Mouse (Mus musculus) gastrocnemius, adult 2 months (tissue): ENCODE measurements at regions not wholly inside any gene's neighbourhood (a gene's known extent, or its start where the extent isn't known, plus 50 kb on each side); places are given as distances from the start of the nearest gene placed in this dataset.

Experiments
- DNase-seq: peaks from one replicate; pipeline ENCODE4 v3.0.0; 2022
- H3K27ac ChIP-seq: fragments of 200-600 bp; 2 replicates; pipeline ENCODE4 v1.8.1; 2022; ENCODE audit warnings: mild to moderate bottlenecking
- H3K4me3 ChIP-seq: fragments of 200-600 bp; 2 replicates; pipeline ENCODE4 v1.8.1; 2022; ENCODE audit warnings: mild to moderate bottlenecking, moderate library complexity
- CTCF ChIP-seq: fragments of 200-600 bp; IDR thresholded peaks from 2 replicates; pipeline ENCODE4 v1.8.1; 2022; ENCODE audit warnings: antibody characterized with exemption, mild to moderate bottlenecking, moderate library complexity
- intact Hi-C: fragments of 180-260 bp; cut with DNase I; formaldehyde crosslinking; loops from one replicate; pipeline ENCODE4 v1.15.1; 2025

DNA sequence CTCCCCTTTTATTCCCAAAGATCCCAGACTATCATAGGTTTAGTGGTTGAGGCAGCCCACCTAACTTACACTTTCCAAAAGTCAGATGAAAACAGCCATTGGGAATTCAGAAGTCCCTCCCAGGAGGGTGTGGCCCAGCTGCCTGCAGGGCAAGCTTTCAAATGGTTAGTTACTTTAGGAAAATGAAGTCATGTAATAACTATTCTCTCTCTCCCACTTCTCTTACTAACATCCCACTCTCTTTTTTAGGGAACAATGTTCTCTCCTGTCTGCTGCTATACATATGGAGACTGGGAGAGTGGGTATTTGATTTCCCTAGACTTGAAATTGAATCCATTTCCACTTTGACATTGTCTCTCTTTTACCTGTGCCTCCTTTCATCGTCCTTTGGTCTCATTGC, 55.0 kb downstream of the Zfp648 start:
- Histone ChIP-seq H3K4me3 (no peak overlapping the region), H3K27ac (no peak overlapping the region)
- TF ChIP-seq CTCF: no peak
- intact Hi-C loops: no loop called here
- no peak for DNase-seq

DNA sequence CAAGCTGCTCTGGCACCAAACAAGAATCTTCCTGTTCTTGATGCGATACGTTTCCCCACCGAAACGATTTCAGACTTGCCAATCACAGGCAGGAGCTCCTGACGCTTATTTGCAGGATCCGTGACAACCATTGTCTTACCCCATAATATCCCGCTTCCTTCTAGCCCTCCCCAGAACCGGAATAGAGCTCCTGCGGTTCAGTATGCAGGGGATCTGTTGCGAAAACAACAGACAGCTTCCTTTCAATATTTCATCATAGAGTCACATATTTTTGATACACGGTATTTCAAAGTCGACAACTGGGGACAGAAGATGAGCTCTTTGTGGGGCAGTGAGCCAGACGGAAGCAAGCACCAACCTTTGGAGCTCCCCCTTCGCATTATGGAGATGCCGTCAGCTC, 55.8 kb downstream of the Zfp648 start:
- intact Hi-C loops: no loop called here
- Histone ChIP-seq H3K27ac (no peak overlapping the region), H3K4me3 (no peak overlapping the region)
- DNase-seq: no peak
- TF ChIP-seq CTCF: no peak

DNA sequence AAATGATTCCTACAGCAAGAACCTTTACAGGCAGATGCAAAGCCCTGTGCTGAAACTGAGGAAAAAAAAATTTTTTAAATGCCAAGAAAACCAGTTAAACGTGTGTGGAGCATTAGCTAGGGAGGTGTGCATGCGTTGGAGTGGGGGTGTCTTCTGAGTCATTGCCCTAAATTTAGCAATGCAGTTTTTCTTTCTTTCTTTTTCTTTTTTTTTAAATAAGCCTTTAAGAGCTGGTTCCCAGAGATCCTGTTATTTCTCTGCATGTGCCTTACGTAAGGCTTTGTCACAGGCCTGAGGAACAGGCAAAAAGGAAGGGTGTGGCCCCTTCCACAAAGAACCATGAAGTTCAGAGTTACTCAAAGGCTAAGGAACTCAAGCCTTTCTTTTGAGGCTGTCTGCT, 57.5 kb downstream of the Zfp648 start:
- intact Hi-C loops: no loop called here
- Histone ChIP-seq H3K4me3 (no peak overlapping the region), H3K27ac (no peak overlapping the region)
- no peak for DNase-seq
- TF ChIP-seq CTCF: no peak

DNA sequence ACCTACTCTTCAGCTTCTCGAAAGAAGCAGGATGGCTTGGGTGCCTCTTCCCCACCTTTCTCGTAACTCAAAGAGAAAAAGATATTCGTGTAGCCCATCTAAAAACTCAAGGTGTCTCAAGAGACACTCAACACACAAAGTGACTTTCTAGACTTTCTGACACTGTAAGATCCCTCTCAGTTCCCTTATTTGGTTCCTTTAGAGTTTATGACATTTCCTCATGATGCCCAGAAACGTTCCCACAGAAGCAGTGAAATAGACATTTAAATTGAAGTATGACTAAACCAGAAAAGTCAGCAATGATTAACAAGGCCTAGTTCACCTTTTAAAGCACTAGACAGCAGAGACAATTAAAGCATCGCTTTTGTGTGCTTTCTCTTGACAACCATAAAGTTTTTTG, 59.4 kb downstream of the Zfp648 start:
- DNase-seq: no peak
- no peak for TF ChIP-seq CTCF
- intact Hi-C loops: no loop called here
- Histone ChIP-seq H3K27ac (no peak overlapping the region), H3K4me3 (no peak overlapping the region)

DNA sequence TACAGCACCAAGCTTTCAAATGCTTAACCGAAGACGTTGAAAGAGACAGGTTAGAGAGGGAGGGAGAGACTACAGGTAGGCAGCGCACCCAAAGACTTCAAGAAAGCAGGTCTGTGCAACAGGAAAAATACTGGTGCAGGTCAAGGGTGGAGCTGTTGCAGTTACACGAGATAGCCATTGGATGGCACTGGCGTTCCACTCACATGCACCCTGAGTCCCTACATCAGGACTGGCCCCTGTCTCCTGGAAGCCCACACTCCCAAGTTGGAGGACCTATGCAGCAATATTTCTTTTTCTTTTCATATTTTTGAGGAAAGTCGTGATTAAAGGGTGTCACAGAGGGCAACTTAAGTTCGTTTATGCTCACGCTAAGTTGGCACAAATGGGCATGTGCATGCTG, 80.5 kb downstream of the Zfp648 start:
- intact Hi-C loops: loop anchor here (1.0 kb wide), 1 partner anchor 448 kb away; no protein-coding TSS in a partner anchor
- H3K27ac ChIP-seq: no peak overlapping the region
- TF ChIP-seq CTCF: peak; percentile 94
- no peak overlapping the region for H3K4me3 ChIP-seq
- peak; percentile 37 for DNase-seq

DNA sequence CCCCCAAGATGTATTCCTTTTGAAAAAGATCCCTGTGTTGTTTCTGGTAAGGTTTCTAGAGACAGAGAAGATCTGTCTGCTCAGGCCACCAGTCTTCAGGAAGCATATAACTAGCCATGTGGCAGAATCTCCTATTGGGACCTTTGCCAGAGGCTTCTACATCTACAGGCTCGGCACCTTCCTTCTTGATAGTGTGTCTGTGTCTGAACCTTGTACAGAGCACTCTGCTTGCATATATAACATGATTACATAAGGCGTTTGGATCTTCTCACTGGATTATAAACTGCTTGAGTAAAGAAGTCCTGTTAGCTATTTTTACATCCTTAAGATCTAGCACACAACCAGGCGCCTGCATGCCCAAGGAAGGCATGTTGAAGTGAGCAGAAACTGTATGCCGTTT, 85.1 kb downstream of the Zfp648 start:
- intact Hi-C loops: no loop called here
- no peak for DNase-seq
- no peak overlapping the region for H3K4me3 ChIP-seq
- TF ChIP-seq CTCF: no peak
- no peak overlapping the region for H3K27ac ChIP-seq

DNA sequence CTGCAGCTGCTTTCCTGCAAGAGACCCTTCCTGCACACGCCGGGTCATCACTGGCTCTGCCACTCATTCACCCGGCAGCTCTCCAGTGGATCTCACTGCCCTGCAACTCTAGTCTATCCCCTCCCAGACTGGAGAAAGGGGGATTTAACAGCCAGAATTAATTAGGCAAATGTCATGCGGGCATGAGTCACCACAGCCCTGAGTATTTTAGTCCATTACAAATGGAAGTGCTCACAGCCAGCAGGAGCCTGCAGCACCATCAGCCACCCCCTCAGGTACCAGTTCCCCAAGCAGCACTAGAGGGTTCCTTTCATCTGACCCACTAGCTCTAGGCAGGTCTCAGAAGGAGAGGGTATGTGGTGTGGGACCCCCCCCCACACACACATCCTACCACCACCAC, 91.7 kb downstream of the Zfp648 start:
- no peak for DNase-seq
- intact Hi-C loops: no loop called here
- H3K4me3 ChIP-seq: no peak overlapping the region
- H3K27ac ChIP-seq: no peak overlapping the region
- no peak for TF ChIP-seq CTCF

DNA sequence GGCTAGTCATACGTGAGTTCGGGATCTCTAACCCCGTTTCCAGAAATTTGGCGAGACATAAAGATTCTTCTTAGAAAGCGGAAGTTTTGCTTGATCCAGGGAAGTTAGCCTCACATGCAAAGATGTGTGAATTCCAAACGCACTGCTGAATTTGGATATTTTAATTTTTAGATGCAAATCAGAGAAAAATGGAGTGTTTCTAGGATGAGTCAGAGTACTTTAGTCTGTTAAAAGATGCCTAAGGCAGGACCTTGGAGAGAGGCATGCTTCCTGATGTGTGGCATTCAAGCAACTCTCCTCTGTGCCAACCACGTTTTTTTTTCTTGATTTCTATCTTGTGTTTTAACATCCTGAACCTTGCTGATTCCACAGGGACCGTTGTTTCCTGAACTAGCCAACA, 95.1 kb downstream of the Zfp648 start:
- intact Hi-C loops: no loop called here
- no peak overlapping the region for H3K4me3 ChIP-seq
- no peak for DNase-seq
- no peak for TF ChIP-seq CTCF
- H3K27ac ChIP-seq: no peak overlapping the region

DNA sequence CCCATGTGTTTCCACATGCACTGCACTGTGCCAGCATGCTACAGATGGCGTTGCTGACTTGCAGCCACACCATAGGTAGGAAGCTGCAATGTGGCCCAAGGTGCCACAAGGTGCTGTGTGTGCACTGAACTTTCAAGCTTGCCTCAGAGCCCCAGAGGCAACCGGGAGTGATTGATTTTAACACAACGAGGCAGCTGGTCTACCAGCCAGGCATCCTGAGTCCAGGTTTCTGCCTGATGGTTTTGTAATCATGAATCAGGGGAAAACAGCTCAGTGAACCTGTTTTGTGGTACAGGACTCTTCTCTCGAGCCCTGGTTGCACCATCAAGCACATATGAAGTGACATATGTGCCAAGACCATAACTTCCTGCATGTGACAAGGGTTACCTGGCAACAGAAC, 98.9 kb downstream of the Zfp648 start:
- no peak overlapping the region for H3K27ac ChIP-seq
- intact Hi-C loops: no loop called here
- DNase-seq: no peak
- no peak overlapping the region for H3K4me3 ChIP-seq
- TF ChIP-seq CTCF: no peak

DNA sequence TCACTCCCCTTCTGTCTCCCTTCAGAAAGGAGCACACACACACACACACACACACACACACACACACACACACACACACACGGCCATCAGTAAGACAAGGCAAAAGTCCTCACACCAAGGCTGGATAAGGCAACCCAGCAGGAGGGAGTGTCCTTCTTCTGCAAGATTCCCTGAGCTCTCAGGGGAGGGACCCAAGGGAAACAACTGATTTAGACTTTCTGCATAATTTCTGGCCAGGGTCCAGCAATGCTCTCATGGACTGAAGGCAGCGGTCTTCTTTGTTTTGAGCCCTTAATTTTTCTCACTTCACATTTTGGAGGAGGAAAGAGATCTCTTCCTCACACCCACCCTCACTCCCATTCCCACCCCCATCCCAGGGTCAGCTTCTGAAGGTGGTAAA, 108.7 kb downstream of the Zfp648 start:
- intact Hi-C loops: no loop called here
- Histone ChIP-seq H3K27ac (no peak overlapping the region), H3K4me3 (no peak overlapping the region)
- DNase-seq: no peak
- no peak for TF ChIP-seq CTCF
